ENCODE assay signal across 23 mouse cellular contexts in the genomic region with DNA sequence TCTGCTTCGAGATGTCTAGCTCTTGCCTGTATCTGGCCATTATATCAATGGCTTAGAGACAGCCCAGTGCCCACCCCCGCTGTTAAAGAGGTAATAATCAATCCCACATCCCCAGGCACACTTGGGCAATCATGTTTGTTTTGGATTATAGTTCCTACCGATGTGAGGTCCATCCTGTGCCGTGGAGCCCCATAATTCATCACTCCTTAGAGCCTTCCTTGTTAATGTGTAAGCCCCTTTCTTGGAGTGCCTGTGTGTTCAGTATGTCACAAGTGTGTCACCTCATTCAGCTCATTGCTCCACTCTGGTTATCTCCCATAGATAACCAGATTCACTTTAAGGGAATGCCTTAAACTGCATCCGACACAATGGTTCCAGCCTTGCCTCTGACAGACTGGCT. TPM values are rescaled to one million over a fixed set of nuclear protein-coding genes. Genes with fewer than 3 reads are reported as not detected.
DNase-seq lines count a peak whose midpoint lies in the region; ATAC-seq and TF ChIP-seq lines count a peak whose summit lies in the region.
"Had no signal": no experiment of that assay in that cellular context is flagged by ENCODE, and none has a peak within 500 bp of the region (broad histone marks: within the 10 kb centered on the region; RNA-seq: fewer than 3 reads in every experiment).

No protein-coding gene starts in this region.

- no peaks in the 10 kb centered on the region for H3K4me1 ChIP-seq in intestine, embryonic 14.5 days (replicated peaks; ENCODE audit: control insufficient read depth, insufficient read depth, low read length)
- H3K4me1 ChIP-seq in intestine, postnatal 0 days (replicated peaks; ENCODE audit: control insufficient read depth, insufficient read depth, low read length) = 0 out of 2 replicates have a peak, but pooled peaks cover 3% of the 10 kb centered on the region
- peaks cover 13% of the 10 kb centered on the region for H3K4me1 ChIP-seq in lung, embryonic 15.5 days
- H3K4me1 ChIP-seq in testis, adult 2 months (ENCODE audit: control insufficient read depth, insufficient read depth, low read length) = peaks cover 4% of the 10 kb centered on the region; the same call in 1 of the 2 replicates

- peak; percentile 67 for ATAC-seq in intestine, embryonic 14.5 days (replicated peaks; ENCODE audit: low FRiP score, low TSS enrichment, low read depth)
- ATAC-seq in intestine, postnatal 0 days = no peak
- no peak for ATAC-seq in lung, embryonic 15.5 days (ENCODE audit: borderline replicate concordance, extremely low read depth, low FRiP score, low TSS enrichment)
- ATAC-seq: activated CD4-positive, CD25-positive, alpha-beta regulatory T cell, adult 4 months; forebrain, embryonic 13.5 days; forebrain, postnatal 0 days; Patski had no signal

- no peaks in the 10 kb centered on the region for H3K36me3 ChIP-seq in intestine, embryonic 14.5 days (ENCODE audit: control insufficient read depth, insufficient read depth, low read length)
- no peaks in the 10 kb centered on the region for H3K36me3 ChIP-seq in intestine, postnatal 0 days (ENCODE audit: control insufficient read depth, insufficient read depth)
- no peaks in the 10 kb centered on the region for H3K36me3 ChIP-seq in lung, embryonic 15.5 days
- no peaks in the 10 kb centered on the region for H3K36me3 ChIP-seq in testis, adult 2 months (ENCODE audit: control insufficient read depth, insufficient read depth, low read length)
- H3K36me3 ChIP-seq: embryonic facial prominence, embryonic 10.5 days; heart, embryonic 15.5 days; hindbrain, embryonic 13.5 days had no signal

- H3K4me3 ChIP-seq in intestine, embryonic 14.5 days (ENCODE audit: low read depth, low read length) = no peak overlapping the region
- H3K4me3 ChIP-seq in intestine, postnatal 0 days (ENCODE audit: low read depth, low read length) = no peak overlapping the region
- H3K4me3 ChIP-seq in lung, embryonic 15.5 days = no peak overlapping the region
- H3K4me3 ChIP-seq in testis, adult 2 months (ENCODE audit: control insufficient read depth, low read depth, low read length) = peak overlapping the region; percentile 86
- H3K4me3 ChIP-seq: embryonic facial prominence, embryonic 10.5 days; forebrain, embryonic 13.5 days; heart, adult 2 months; heart, embryonic 15.5 days; hindbrain, embryonic 13.5 days had no signal

- no peak overlapping the region for H3K27ac ChIP-seq in intestine, embryonic 14.5 days (ENCODE audit: low read depth)
- H3K27ac ChIP-seq in intestine, postnatal 0 days (ENCODE audit: low read depth, low read length) = no peak overlapping the region
- peak overlapping the region; percentile 14; the same call in 1 of the 2 replicates for H3K27ac ChIP-seq in lung, embryonic 15.5 days
- H3K27ac ChIP-seq in testis, adult 2 months (ENCODE audit: control insufficient read depth, insufficient read depth, low read depth, low read length) = peak overlapping the region; percentile 22; the same call in 1 of the 2 replicates
- H3K27ac ChIP-seq: embryonic facial prominence, embryonic 10.5 days; forebrain, embryonic 13.5 days; heart, adult 2 months; heart, embryonic 15.5 days; hindbrain, embryonic 13.5 days had no signal

- no peaks in the 10 kb centered on the region for H3K9me3 ChIP-seq in intestine, embryonic 14.5 days (ENCODE audit: control insufficient read depth, low read length)
- no peaks in the 10 kb centered on the region for H3K9me3 ChIP-seq in intestine, postnatal 0 days (ENCODE audit: control insufficient read depth)
- no peaks in the 10 kb centered on the region for H3K9me3 ChIP-seq in lung, embryonic 15.5 days
- H3K9me3 ChIP-seq: heart, embryonic 15.5 days; hindbrain, embryonic 13.5 days had no signal

- no peak overlapping the region for H3K4me2 ChIP-seq in intestine, embryonic 14.5 days (ENCODE audit: low read length)
- no peak overlapping the region for H3K4me2 ChIP-seq in intestine, postnatal 0 days (replicated peaks; ENCODE audit: low read depth)
- peak overlapping the region; percentile 87 for H3K4me2 ChIP-seq in lung, embryonic 15.5 days
- H3K4me2 ChIP-seq: forebrain, embryonic 13.5 days; heart, embryonic 11.5 days; heart, embryonic 15.5 days; hindbrain, embryonic 13.5 days had no signal

- TF ChIP-seq POLR2A in testis, adult 2 months (IDR thresholded peaks at IDR 0.05; ENCODE audit: control insufficient read depth, low read depth, low read length) = no peak

- no peak overlapping the region for H3K9ac ChIP-seq in intestine, embryonic 14.5 days (ENCODE audit: low read length)
- H3K9ac ChIP-seq in intestine, postnatal 0 days (ENCODE audit: low read depth, low read length) = no peak overlapping the region
- no peak overlapping the region for H3K9ac ChIP-seq in lung, embryonic 15.5 days
- H3K9ac ChIP-seq: forebrain, embryonic 13.5 days; forebrain, postnatal 0 days; heart, embryonic 15.5 days; hindbrain, embryonic 13.5 days had no signal

- DNase-seq in intestine, embryonic 14.5 days (ENCODE audit: low spot score) = no peak
- no peak for DNase-seq in lung, postnatal 14 days
- no peak for DNase-seq in testis, postnatal 10 days (ENCODE audit: low spot score)
- no peak for DNase-seq in adrenal gland, adult 2 months
- DNase-seq: adrenal gland, adult 8-10 months; adrenal gland, postnatal 36 days; cerebellum, adult 2 months; cerebellum, postnatal 10 days; forebrain, postnatal 0 days; gastrocnemius, postnatal 14 days; heart, adult 2 months; heart, postnatal 14 days had no signal

- no peak for TF ChIP-seq CTCF in intestine, postnatal 0 days (IDR thresholded peaks at IDR 0.05; ENCODE audit: low read depth)
- no peak for TF ChIP-seq CTCF in testis, adult 2 months (IDR thresholded peaks at IDR 0.05; ENCODE audit: control insufficient read depth, insufficient read depth, insufficient replicate concordance, low read depth, low read length)

- WGBS in intestine, embryonic 14.5 days = 57% methylated on average over 5 of the region's 5 CpGs
- 38% methylated on average over 5 of the region's 5 CpGs for WGBS in intestine, postnatal 0 days
- 40% methylated on average over 5 of the region's 5 CpGs for WGBS in lung, embryonic 15.5 days

- H3K27me3 ChIP-seq in intestine, embryonic 14.5 days (replicated peaks; ENCODE audit: control insufficient read depth, insufficient read depth, low read length) = no peaks in the 10 kb centered on the region
- no peaks in the 10 kb centered on the region for H3K27me3 ChIP-seq in intestine, postnatal 0 days (replicated peaks; ENCODE audit: control insufficient read depth, insufficient read depth, low read length)
- no peaks in the 10 kb centered on the region for H3K27me3 ChIP-seq in lung, embryonic 15.5 days
- H3K27me3 ChIP-seq in testis, adult 2 months (ENCODE audit: control insufficient read depth, insufficient read depth, low read length) = no peaks in the 10 kb centered on the region; the same call in 1 of the 2 replicates
- H3K27me3 ChIP-seq: heart, embryonic 15.5 days; Patski had no signal

RNA-seq across cellular contexts. Expression of a gene that starts 24.3 kb away (rescaled TPM):
- 3.1 and 3.6 TPM in 2 replicates for polyA plus RNA-seq in intestine, embryonic 14.5 days (2014; fragmentation: Nextera tagmentation; extraction: Ambion mirVana)
- 2.0 and 2.1 TPM in 2 replicates for polyA plus RNA-seq in intestine, postnatal 0 days (2015; fragmentation: Nextera tagmentation; extraction: Ambion mirVana)
- 71.7 and 81.0 TPM in 2 replicates for polyA plus RNA-seq in lung, embryonic 15.5 days (2015; fragmentation: Nextera tagmentation; extraction: Ambion mirVana)
- polyA plus RNA-seq in testis, adult 2 months (2012; rRNA removed) = 30.7 and 34.2 TPM in 2 replicates
- 10 to 100 TPM; 10.2 to 23.5 TPM for total RNA-seq in adrenal gland, adult 2 months (2021)
- polyA plus RNA-seq in adrenal gland, adult 2 months (2012; rRNA removed) = 18.1 and 39.3 TPM in 2 replicates
- total RNA-seq: MEL had no signal

RNA-seq across cellular contexts. Expression of a gene that starts 24.3 kb away (rescaled TPM):
- polyA plus RNA-seq in intestine, embryonic 14.5 days (2014; fragmentation: Nextera tagmentation; extraction: Ambion mirVana) = 14.0 and 14.3 TPM in 2 replicates
- polyA plus RNA-seq in intestine, postnatal 0 days (2015; fragmentation: Nextera tagmentation; extraction: Ambion mirVana) = 6.2 and 6.7 TPM in 2 replicates
- polyA plus RNA-seq in lung, embryonic 15.5 days (2015; fragmentation: Nextera tagmentation; extraction: Ambion mirVana) = 16.2 and 17.8 TPM in 2 replicates
- 8.1 and 10.0 TPM in 2 replicates for polyA plus RNA-seq in testis, adult 2 months (2012; rRNA removed)
- 10 to 100 TPM; 31.1 to 36.3 TPM for total RNA-seq in adrenal gland, adult 2 months (2021)
- 4.6 and 4.7 TPM in 2 replicates for polyA plus RNA-seq in adrenal gland, adult 2 months (2012; rRNA removed)

Comparison
In these comparisons a context has a peak if more than half of its experiments do, and no peak if none do; other contexts are left out.
1. H3K27ac ChIP-seq: peak in lung, embryonic 15.5 days (single experiment) and testis, adult 2 months (single experiment); none in intestine, embryonic 14.5 days (single experiment) and intestine, postnatal 0 days (single experiment).